Mouse (Mus musculus): ENCODE measurements around the gene Zfp59.
A peak's percentile ranks its signal among the peaks of the same experiment; 100 is the strongest.
"Not testable (repeated sequence)": the region's sequence is repeated elsewhere in the genome, so short reads cannot be mapped to it uniquely, and the experiment has no call there.

The Zfp59 gene

DNA sequence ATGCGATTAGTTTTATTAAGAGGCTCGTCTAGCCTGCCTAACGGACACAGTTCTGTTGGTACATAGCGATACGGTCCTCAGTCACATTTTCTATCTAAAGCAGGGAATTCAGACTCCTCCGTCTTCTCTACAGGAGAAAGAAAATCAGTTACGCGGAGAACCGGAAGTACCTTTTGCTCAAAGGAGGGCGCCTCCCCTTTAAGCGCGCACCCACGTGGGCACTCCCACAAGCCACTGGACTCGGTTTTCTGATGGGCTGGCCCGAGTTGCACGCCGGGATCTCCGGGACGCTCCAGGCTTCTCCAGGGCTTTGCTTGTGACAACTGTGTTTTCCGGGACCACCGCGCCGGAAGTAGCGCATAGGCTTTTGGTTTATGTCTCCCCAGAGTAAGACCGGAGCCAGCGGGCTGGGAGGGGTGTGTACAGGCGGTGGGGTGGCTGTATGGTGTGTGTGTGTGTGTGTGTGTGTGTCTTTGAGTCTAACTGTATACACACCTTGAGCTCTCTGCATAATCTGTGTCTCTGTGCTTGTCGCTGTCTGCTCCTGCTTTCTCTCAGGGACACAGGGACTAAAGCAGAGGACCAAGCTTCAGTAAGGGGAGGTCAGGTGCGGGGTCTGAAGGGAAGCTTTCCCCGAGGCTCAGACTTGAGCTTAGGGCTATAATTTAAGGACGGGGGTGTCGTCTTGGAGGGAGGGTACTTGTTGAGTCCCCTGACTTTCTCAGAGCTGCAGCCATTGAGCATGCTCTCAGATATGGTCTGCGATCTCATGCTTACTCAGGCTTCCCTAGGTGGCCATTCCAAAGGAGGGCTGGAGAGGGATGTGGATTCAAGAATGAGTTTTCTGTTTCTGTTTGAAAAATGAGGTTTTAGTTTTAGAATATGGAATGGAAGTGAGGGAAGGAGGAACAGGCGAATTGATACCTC is at the start of gene Zfp59:
TSS of gene Zfp59 (plus strand) at position 285 of the 927 bp plus-strand sequence.
- peak; percentile 74 to 75 for DNase-seq (ENCODE audit: low spot score in 2 of 2)

DNA sequence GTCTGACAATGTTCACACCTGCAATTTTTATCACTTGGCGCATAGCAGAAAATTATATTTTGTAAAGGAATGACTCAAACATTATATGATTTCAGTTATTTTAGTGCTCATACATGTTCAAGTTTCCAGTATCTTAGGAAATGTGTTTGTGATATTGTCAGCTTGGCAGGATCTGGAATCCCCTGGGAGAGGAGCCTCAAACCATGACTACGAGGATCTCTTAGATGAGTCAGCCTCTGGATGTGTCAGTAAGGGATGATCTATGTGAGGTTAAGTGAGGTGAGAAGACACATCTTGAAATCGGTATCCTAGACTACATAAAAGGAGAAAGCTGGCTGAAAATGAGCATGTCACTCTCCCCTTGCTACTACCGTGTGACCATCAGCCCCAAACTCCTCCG is 49.1 kb upstream of the Zfp59 start:
- DNase-seq (ENCODE audit: low spot score in 2 of 2) = no peak

DNA sequence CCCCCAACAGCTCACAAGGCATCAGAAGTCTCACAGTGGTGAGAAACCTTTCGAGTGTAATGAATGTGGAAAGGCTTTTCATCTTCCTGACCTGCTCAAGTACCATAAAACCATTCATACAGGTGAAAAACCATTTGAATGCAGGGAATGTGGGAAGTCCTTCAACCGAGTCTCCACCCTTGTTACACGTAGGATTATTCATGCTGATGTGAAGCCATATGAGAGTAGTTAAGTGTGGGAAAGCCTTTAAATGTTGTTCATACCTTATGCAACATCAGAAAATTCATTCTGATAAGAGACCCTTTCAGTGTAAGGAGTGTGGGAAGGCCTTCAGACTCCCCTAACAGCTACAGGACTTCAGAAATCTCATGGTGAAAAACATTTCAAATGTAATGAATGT is 44.5 kb upstream of the Zfp59 start:
- DNase-seq (ENCODE audit: low spot score in 2 of 2) = not testable (repeated sequence)

DNA sequence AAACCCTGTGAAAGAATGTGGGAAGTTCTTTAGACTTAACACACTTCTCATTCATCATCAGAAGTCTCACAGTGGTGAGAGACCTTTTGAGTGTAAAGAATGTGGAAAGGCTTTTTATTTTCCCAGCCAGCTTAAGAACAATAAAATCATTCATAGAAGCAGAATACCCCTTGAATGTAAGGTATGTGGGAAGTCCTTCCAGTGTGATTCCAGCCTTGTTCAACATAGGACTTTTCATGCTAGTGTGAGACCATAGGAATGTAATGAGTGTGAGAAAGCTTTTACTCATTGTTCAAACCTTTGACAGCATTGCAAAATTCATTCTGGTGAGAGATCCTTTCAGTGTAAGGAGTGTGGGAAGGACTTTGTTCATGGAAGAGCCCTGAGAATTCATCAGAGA is 43.8 kb upstream of the Zfp59 start:
- no peak for DNase-seq (ENCODE audit: low spot score in 2 of 2)

DNA sequence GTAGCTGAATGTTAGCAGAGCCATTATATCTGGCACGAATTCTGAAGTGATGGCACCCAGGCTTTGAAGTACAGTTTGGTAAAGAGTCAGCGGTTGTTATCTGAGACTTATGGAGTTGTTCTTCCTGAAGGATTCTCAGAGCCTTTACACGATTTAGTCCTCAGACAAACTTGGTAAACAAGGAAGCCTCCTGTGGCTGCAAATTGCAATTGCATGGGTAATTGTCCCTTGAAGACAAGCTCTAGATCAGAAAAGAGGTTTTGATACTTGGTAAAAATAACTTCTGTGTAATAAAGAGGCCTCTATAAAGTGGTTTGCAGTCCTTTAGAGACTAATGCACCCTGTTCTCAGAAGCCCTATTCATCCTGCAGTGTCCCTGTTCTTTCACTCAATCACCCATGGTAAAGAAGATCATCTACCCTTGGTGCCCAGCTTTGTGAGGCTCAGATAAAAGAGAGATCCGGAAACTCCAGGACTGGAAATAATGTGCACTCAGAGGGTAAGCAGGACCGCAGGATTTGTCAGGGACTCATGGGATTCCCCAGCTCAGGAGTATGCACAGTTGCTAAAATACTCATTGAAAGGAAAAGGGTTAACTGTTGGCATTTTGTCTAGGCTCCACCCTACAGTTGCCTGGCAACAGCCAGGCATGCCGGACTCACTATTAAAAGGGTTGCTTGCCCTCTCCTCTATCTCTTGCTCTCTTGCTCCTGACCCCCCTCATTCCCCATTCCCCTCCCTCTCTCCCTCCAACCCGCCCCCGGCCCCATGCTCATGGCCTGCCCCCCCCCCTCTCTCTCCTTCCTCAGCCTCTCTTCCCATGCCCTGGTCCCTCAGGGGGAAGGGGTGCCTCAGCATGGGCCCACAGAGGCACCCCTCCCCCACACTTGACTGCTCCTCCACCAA is 40.2 kb upstream of the Zfp59 start:
- no peak for DNase-seq (ENCODE audit: low spot score in 2 of 2)

DNA sequence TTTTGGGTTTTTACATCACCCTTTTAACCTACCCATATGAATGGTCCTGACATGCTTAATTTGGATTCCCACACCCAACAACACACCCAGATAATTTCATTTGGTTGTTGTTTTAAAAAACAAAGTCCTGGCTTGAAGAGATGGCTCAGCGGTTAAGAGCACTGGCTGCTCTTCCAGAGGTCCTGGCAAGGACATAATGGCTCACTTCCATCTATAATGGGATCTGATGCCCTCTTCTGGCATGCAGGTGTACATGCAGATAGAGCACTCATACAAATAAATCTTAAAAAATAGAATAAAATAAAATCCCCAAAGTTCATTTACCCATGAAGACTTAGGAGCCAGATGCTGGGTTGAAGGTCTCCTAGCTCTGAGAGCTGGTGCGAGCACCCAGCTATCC is 37.3 kb upstream of the Zfp59 start:
- DNase-seq (ENCODE audit: low spot score in 2 of 2) = no peak

DNA sequence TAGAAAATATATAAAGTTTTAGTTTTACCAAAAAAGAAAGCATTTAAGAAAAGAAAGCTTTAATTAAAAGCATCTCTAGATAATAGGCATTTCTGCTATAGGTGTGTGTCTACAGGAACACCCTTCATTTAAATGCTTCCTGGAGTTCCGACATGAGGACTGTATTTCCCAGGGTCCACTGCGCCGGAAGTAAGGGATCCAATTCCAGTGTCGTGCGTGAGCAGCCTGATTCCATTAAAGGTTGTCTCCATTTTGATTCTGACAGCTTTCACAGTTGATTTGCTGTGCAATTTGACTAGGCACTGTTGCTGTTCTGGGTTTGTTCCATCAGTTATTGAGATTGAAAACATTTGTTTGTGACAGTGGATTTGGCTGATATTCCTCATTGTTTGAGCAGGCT is 35.4 kb upstream of the Zfp59 start:
- DNase-seq (ENCODE audit: low spot score in 2 of 2) = no peak

DNA sequence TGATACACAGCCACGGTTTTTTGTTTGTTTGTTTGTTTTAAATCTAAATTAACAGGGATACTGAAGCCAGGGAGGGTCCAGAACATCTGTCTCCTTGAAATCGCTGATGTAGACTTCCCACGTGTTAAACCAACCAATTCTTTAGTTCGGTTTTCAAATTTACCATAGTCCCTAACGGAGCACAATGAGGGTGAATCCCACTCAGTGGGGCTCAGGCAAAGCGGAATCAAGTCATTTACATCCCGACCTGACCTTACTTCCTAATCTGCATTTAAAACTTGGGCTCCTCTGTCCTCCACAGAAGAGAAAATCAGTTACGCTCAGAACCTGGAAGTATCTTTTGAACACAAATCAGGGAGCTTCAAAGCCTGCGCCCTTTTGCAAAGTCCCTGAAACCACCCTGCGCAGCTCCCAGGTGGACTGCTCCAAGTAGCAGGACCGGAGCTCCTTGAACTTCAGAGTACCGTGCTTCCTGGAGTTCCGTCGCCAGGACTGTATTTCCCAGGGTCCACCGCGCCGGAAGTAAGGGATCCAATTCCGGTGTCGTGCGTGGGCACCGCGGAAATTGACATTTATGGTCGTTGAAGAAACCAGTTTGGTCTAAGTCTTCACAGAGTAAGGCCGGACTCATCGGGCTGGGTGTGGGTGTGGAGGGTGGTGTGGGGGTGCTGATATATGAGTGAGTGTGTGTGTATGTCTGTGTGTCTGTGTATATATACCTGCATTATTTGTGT is 33.9 kb upstream of the Zfp59 start:
- peak; percentile 53 to 65 for DNase-seq (ENCODE audit: low spot score in 2 of 2)

DNA sequence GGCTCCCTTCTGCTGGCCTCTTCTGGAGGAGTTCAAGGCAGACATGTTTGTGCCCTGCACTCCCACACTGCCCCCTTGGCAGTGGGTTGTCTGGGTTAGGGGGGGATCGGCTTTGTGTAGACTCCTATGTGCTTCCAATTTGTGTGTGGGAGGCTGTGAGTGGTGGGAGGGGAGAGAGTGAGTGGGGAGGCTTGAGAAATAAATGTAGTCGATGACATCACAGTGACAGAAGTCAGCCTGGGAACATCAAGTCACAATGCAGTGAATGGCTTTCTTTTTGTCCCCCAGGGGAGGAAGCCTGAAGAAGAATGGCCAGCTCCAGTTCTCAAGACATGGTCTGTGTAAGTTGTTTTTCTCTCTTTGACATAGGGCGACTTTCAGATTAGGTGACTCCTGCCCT is 31.5 kb upstream of the Zfp59 start, which contains the start of gene Zfp626:
TSS of gene Zfp626 (plus strand) at position 301 of the 400 bp plus-strand sequence.
- not testable (repeated sequence) for DNase-seq (ENCODE audit: low spot score in 2 of 2)

DNA sequence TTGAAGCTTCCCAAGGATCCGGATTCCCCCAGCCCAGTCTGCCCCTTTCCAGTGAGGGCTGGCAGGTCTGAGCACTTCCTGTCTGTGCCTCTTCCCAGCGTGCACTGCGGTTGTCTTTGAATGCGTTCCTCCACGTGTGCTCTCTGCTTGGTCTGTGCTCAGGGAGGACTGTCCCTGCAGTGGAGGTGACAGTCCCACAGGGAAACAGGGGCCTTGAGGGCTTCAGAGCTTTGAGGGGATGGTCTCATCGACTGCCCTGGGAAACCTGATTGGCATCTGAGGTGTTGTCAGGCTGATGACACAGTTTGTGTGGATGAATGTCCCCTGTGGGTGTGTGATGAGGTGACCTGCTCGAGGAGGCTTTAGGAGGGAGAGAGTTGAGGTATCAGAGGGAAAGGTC is 31.1 kb upstream of the Zfp59 start:
- DNase-seq (ENCODE audit: low spot score in 2 of 2) = not testable (repeated sequence)

DNA sequence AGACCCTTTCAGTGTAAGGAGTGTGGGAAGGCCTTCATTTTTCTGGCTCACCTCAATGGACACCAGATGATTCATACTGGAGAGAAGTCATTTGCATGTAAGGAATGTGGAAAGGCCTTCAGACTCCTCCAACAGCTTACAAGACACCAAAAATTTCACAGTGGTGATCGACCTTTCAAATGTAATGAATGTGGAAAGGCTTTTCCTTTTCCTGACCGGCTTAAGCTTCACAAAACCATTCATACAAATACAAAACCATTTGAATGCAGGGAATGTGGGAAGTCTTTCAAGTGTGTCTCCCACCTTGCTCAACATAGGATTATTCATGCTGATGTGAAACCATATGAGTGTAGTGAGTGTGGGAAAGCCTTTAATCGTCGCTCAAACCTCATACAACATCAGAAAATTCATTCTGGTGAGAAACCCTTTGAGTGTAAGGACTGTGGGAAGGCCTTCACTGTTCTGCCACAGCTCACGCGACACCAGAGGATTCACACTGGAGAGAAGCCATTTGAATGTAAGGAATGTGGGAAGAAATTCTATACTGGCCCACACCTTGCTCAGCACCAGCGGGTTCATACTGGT is 19.8 kb upstream of the Zfp59 start:
- no peak for DNase-seq (ENCODE audit: low spot score in 2 of 2)

DNA sequence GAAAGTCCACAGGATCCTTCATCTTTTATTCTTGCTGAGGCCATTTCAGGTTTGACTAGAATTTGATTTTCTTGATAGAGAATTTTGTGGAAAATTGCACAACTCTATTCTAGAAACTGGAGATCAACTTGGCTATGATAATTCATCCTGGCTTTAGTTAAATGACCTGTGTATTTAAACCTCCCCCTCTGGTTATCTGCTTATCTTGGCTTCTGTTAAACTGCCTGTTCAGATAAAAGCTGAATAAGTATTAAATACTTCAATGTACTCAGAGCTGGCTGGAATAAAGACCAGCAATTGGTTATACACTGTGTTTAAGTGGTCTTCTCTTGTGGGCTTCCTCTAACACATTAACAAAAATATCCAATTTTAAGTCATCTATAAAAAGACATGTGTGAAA is 15.8 kb upstream of the Zfp59 start:
- no peak for DNase-seq (ENCODE audit: low spot score in 2 of 2)

DNA sequence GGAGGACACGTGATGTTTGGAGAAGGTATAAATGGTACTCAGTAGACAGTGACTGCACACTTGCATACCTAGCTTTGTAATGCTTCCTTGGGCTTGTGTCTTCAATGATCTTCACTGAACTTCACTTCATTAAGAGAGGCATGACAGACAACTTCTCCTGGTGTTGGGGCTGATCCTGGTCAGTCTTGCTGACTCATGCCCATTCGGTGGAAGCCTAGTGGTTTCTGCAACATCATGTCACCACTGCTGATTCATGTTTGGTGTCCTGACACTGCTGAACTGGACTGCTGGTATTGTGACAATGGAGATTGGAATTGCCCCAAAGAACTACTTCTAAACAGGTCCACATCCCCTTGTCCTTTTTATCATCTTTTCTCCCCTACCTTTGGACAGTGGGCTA is 4.3 kb upstream of the Zfp59 start:
- DNase-seq (ENCODE audit: low spot score in 2 of 2) = no peak

DNA sequence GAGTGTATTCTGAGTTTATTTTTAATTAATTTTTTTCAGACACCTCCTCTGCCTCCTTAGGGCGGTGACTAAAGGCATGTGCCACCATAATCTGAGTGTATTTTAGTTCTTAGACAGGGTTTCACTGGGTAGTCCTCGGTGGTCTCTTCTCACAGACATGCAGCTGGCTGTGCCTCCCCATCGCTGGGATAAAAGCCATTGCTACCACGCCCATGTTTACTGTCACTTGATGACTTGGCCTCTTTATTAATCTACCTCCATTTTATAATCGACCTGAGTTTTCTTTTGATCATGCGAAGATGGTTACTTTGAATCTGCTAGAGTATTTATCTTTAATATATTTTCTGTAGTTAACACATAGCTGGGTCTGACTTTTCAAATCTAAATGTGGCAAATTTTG is 511 bp upstream of the Zfp59 start:
- no peak for DNase-seq (ENCODE audit: low spot score in 2 of 2)

DNA sequence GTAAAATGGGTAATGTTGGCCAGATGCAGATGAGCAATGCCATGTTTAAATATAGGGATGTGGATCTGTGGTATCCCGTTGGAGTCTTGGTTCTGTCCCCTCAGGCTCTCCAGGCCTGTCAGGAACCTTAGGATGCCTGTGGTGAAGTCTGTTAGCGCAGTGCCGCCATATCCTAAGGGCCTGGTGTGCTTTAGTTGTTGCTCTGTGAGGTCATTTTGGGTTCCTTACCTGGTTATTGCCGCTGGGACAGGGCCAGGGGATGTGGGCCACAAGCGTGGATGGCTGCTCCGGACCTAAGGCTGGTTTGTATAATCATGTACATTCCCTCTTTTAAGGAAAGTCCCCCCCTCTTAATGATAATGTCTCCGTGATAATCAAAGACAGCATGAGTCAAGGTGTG is 1.2 kb downstream of the Zfp59 start:
- no peak for DNase-seq (ENCODE audit: low spot score in 2 of 2)

DNA sequence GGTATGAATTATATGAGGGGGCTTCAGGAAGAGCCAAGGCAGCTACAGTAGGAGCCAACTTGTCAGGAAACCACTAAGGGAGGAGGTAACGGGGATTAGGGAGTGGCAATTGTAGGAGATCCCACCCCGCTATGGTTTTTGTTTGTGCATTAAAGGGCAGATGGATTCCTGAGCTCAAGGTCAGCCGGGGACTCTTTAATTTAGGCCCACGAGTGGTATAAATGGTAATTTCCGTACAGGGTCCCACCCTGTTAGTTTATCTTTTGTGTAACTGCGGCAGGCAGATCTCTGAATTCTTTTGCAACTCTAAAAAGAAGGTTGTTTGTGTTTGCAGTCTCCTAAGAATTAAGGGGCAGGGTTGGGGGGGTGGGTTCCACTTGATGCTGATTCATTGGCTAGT is 1.7 kb downstream of the Zfp59 start:
- DNase-seq (ENCODE audit: low spot score in 2 of 2) = no peak

DNA sequence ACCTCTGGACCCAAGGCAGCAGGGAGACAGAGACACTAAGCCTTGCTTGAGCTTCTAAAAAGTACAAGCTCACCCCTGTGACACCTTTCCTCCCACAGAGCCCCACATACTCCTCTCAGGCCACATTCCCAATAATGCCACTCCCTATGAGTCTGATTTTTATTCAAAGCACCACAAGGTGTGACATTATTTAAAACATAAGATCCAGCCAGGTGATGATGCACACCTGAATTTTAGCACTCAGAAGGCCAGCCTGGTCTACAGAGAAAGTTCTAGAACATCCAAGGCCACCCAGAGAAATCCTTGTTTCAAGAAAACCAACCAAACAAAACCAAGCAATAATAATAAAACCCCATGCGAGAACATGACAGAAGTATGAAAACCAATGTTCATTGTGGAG is 18.8 kb downstream of the Zfp59 start, which contains the start of gene Zfp607a:
TSS of gene Zfp607a (plus strand) at position 301 of the 400 bp plus-strand sequence.
- no peak for DNase-seq (ENCODE audit: low spot score in 2 of 2)

DNA sequence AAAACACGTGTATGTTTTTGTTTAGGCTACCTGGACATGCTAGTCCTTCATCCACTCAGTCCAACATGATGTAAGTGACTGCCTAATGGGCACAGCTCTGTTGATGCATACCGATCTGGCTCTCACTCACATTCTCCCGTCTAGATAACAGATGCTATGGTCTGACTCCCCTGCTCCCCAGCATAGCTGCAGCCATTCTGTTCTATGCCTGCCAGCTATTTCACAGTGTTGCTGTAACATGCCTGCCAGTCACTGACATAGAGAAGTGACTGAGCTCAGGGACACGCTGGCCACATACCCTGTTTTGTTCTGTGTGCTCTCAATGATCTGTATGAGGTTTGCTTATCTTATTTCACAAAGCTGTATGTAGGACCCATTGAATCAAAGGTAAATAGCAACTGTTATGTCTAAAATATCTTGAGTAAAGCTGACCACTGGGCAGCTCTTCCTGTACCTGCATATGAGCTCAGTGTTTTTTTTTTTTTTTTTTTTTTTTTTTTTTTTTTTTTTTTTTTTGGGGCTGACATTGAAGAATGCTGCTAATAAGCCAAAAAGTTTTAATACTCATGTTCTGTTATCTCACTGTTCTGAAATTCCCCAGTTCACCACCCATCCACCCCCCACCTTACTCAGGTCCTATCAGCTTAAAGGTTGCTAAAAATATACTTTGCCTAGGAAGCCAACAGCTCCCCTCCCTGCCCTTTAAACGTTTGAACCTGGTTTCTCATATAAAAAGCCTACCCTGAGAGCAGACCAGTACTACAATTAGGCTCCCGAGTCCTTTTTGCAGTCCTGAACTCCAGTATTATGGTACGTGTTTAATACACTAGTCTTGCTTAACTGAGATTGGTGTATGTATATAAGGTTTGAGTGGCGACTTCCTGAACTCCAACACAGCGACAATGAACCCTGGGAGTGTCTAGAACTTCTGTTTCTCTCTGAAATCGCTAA is 21.2 kb downstream of the Zfp59 start:
- DNase-seq (ENCODE audit: low spot score in 2 of 2) = no peak

DNA sequence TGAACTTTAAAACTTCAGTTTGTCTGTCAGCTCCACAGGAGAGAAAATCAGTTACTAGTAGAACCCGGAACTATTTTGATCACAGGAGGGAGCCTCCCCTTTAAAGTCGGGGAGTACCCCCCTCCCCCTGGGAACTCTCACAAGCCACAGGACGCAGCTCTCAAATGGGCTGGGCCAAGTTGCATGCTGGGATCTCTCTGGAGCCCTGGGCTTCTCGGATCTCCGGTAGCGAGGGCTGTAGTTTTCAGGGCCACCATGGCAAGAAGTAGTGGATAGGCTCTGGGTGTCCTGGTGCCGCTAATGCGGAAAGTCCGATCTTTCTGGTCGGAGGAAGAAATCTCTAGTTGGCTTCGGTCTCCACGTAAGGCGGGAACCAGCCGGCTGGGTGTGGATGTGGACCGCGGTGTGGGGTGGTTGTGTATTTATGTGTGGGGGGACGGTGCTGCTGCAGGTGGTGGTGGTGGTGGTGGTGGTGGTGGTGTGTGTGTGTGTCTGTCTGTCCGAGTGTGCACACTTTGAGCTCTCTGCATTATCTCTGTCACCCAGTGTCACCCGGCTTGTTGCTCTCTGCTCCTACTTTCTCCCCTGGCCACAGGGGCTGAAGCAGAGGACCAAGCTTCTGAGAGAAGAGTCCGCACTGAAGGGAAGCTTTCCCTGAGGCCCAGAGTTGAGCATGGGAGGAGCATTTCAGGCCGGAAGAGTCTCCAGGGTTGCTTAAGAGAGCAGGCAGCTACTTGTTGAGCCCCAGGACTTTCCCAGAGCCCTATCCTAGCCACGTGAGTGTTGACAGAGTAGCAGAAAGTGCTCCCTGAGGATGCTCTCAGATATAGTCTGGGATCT is 22.2 kb downstream of the Zfp59 start:
- DNase-seq (ENCODE audit: low spot score in 2 of 2) = peak; percentile 72 to 75

Data from thymus, postnatal 10 days (tissue).